Comparison of ENCODE assay signal across 11 mouse cellular contexts in the genomic region with DNA sequence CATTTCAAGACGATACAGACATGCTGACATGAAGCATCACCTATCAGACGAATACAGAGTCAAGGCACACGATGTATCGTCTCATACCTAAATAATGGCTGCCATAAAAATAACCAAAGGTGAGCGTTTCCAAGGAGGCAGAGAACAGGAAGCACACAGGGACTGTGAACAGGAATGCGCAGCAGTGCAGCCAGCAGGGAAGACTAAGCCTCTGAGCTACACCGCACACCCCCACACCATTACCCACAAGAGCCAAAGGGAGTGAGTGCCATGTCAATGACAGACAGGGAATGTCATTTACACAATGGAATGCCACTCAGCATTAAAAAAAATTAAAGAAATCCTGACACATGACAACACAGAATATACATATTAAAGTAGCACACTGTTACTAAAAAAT.
"Had no signal": no experiment of that assay in that cellular context is flagged by ENCODE, and none has a peak within 500 bp of the region (broad histone marks: within the 10 kb centered on the region; RNA-seq: fewer than 3 reads in every experiment).

No protein-coding gene starts in this region.

- ATAC-seq: liver, embryonic 12.5 days; midbrain, embryonic 13.5 days had no signal

- H3K27me3 ChIP-seq: limb, embryonic 15.5 days; liver, embryonic 12.5 days; midbrain, embryonic 13.5 days had no signal

- H3K9me3 ChIP-seq: limb, embryonic 15.5 days; liver, embryonic 12.5 days; midbrain, embryonic 13.5 days had no signal

- DNase-seq: kidney, postnatal 25 days; lung, embryonic 14.5 days; lung, postnatal 14 days; right cerebral cortex, postnatal 25 days; thymus, postnatal 4 days had no signal

- H3K4me2 ChIP-seq: limb, embryonic 15.5 days; liver, embryonic 12.5 days; lung, embryonic 14.5 days; midbrain, embryonic 13.5 days had no signal

- H3K9ac ChIP-seq: limb, embryonic 15.5 days; liver, embryonic 12.5 days; lung, embryonic 14.5 days; midbrain, embryonic 13.5 days had no signal

- H3K4me1 ChIP-seq: limb, embryonic 15.5 days; liver, embryonic 12.5 days; midbrain, embryonic 13.5 days had no signal

- H3K27ac ChIP-seq: left cerebral cortex, adult 2 months; limb, embryonic 15.5 days; liver, embryonic 12.5 days; macrophage; midbrain, embryonic 13.5 days; stomach, postnatal 0 days had no signal

- H3K4me3 ChIP-seq: left cerebral cortex, adult 2 months; limb, embryonic 15.5 days; liver, embryonic 12.5 days; midbrain, embryonic 13.5 days had no signal
